Mouse (Mus musculus): ENCODE results near the gene Gm13723.

Gene Gm13723

DNA sequence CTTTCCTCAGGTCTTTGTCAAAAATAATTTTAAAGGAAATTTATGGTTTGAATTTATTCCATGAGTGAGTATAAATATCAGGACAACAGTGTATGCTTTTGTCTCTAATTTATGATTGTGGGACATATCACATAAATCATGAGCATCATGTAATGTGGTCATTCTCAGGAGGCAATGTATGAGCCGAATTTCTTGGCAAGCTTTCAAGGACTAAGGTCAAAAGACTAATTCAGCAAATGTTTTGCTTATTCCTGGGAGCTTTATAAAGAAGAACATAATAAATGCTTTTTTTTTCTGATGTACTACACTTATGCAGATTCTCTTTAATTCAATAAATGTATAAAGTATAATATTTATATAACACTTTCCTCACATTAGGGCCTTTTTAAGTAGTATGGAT lies at the start of gene Gm13723:
TSS of gene Gm13723 (minus strand) at position 101 of the 400 bp plus-strand sequence.
- DNase-seq = no peak

GRCm38 (mm10) chr2:86905647-86906046 lies 31.0 kb upstream of the Gm13723 start:
- no peak for DNase-seq

DNA sequence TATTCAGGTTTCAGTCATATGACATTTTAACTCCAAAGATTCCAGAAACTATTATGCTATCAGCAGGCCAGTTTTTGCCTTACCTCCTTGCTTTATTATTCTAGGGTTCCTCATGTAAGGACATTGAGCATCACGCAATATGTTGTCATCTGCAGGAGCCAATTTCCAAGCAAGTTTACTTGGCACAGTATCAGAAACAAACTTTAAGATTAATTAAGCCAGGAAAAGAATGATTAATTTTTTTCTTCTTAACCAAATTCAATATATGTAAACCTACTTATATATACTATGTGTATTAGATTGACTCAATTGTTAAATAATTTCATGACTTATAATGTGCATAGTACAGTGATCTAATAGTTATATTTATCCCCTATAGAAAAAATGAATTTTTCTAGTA lies 17.5 kb upstream of the Gm13723 start, which contains the start of gene Olfr1097:
TSS of gene Olfr1097 (minus strand) at position 101 of the 400 bp plus-strand sequence.
- DNase-seq = no peak

DNA sequence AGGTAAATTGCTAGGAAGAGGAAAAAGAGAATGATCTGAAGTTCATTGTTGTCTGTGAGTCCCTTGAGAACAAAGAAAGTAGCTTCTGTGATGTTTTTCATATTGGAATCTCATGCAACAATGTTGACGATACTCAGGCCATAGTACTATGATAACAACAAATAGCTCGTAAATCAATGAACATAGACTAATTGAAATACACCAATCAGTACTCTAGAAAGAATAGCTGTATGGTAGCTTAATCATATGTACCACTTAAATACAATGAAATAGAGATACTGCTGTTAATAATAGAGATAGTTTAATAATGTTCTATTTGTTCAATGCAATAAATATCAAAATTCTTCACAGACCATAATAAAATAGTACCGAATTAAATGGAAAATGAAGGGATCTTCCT lies 23.0 kb downstream of the Gm13723 start, which contains the start of gene Olfr1095:
TSS of gene Olfr1095 (minus strand) at position 101 of the 400 bp plus-strand sequence.
- DNase-seq = no peak

- no peak for DNase-seq
Measured at GRCm38 (mm10) chr2:86824363-86824762, 50.2 kb downstream of the Gm13723 start, which contains the start of gene Olfr1094. Gene Olfr1094 (plus strand): TSS chr2:86824663.

Data from lung, postnatal 36 days (tissue).